Mouse (Mus musculus) heart, postnatal 14 days (tissue): ENCODE measurements at regions not wholly inside any gene's neighbourhood (a gene's known extent, or its start where the extent isn't known, plus 50 kb on each side); places are given as distances from the start of the nearest gene placed in this dataset.

ENCODE experiments used
- DNase-seq, 2 experiments: peaks; one replicate each; pipeline ENCODE4 v3.0.0; 2021 to 2022
- intact Hi-C: fragments of 180-260 bp; cut with DNase I; formaldehyde crosslinking; loops from one replicate; pipeline ENCODE4 v1.15.1; 2025

DNA sequence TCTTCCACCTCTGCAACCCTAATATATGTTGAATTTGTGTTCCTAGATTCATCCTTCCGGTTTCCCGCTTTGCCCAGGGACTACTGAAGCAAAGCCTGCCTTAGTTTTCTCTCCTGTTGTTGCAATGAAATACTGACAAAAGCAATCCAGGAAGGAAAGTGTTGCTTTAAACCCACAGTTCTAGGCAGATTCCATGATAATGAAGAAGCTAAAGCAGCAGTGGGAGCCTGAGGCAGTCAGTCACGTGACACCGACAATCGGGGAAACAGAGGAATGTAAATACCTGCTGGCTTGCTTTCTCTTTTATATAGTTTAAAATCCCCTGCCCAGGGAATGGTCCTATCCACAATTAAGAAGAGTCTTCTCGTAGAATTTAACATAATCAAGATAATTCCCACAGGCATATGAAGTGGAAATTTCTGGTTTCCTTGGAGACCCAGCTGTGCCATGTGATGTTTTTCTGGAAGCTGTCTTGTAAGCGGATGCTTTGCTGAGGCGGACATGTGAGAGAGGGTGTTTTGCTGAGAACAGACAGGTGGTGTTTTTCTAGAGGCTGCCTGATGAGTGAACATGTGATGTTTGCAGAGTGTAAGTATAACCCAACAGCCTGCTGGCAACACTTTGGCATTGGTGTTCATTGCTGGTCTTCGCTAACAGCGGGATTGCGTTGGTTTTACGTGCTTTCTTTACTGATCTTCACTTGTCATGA lies 398.0 kb downstream of the Prim2 start:
- DNase-seq, result peak in 1 of 2 experiments; percentile 6
- intact Hi-C loops, result no loop called here

DNA sequence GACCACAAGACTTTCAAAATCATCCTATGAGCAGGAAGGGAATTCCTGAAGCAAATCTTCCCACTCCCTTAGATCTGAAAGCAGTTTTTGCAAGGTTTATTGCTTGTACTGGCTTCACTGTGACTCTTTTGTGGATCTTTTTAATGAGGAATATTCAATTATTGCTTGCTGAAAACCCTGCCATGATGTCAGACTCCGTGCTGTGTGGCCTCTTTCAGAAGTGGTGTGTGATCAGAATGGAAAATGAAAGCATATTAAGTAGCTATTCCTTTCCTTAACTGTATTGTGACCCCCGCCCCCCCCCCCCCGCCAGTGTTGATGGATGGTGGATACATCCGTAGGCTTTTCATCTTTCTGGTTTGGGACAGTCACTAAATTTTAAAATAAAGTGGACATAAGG lies 400.4 kb downstream of the Prim2 start:
- DNase-seq, result no peak
- intact Hi-C loops, result no loop called here

DNA sequence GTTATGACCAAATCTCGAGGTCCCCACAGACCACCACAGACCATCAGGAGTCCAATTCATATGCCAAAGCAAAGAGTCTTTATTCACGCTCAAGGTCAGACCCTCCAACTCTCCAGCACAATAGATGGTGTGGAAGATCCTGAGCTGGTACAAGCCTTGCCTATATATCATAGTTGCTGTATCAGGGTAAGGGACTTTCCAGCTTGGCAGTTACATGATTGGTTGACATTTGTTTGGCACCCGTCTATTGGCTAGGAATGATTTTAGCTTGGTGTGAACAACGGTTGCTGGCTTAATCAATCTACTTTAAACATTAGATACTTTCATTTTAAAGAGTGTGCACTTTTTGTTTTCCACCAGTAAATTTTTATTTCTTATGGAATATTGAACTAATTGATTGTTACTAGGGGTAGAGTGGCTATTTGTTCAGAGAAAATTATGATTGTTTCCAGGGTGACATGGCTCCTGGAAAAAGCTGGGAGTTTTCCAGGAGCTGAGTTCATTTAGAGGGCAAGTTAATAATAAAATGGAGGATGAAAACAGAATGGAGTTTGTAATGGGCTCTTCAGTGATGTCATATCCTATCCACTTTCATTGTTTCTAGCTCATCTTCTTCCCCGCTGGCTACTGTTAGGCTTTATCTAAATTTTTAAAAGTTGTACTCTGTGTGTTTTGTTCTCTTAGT lies 403.7 kb downstream of the Prim2 start:
- intact Hi-C loops, result no loop called here
- peak in 1 of 2 experiments; percentile 22 for DNase-seq

DNA sequence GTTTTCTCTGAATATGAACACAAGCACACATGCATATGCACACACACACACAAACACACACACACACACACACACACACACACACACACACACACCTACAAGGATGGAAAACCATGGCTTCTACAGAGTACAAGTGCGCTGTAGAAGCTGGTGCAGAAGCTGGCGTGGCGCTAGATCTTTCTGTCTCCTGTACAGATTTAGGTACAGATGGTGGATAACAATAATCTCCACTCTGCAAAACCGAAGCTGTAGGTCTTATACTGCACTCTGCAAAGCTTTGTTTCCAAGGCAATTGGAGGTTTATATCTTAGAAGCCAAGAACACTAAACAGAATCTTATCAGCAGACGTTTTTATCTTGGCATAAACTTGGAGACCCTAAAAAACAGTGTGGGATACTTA lies 420.1 kb downstream of the Prim2 start:
- DNase-seq, result no peak
- intact Hi-C loops, result no loop called here

DNA sequence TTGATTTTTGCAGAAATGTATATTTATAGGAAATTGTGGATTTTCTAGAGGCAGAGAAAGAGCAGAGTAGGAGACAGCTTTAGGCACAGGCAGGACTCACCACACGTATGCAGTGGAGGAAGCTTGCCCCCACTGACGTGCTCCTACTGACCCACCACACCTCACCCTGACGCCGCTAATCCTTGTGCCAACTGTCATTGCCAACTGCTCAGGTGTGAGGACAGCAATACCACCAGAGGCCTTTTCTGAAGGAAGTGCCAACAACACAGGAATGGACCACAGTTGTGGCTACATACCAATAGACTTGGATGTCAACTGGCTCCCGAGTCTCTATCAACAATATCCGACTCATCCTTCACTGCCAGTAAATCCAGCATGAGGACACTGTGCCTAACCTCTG lies 422.5 kb downstream of the Prim2 start:
- no peak for DNase-seq
- intact Hi-C loops, result no loop called here

DNA sequence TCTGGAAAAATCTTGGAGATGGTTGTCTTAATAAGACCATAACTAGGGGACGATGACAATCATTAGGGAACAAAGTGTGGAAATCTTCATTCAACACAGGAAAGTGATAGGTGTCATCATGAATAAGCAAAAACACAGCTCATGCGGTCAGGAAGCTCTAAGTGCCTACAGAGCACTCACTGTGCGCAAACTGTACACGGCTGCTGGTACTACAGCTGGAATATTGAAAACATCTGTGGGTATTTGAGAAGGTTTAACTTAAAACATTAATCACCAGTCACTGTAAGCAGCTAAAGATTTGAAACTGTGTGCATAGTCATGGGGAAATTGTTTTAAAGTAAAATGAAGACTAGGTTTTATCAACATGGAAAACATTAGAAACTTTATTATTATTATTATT lies 424.4 kb downstream of the Prim2 start:
- no peak for DNase-seq
- intact Hi-C loops, result no loop called here

DNA sequence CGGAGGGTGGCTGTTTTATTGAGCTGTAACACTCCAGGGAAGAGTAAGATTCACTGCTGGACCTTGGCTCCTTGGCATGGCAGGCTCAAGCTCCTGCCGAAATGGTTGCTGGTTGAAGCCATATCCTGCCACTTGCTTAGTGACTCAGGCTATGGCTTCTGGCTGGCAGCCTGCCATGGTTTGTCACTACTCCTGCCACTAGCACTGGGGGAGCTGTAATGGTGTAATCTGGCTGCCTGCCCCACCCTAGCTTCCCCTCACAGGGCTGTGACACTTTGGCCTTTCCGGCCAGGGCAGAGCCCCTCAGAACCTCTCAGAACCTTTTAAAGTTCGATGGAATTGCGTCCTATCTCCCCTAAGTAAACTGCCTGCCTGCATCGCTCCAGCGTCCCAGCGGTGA lies 424.9 kb downstream of the Prim2 start:
- intact Hi-C loops, result no loop called here
- no peak for DNase-seq

DNA sequence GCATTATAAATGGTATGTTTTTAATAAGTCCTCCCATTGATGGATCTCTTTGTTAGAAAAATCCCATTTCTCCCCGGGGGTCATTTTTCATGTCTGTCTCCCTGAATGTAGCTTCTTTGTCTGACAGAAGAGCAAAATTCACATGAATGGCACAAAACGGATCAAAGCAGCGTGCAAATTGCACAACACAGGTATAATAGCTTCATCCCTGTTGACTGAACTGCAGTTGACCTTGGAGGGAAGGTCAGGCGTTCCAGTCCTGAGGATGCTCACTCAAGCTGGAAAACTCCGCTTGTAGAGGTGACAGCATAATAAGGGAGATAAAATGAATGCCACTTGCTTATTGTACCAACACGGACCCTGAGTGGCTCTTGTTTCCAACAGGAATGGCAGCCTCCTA lies 446.6 kb downstream of the Prim2 start:
- intact Hi-C loops, result no loop called here
- no peak for DNase-seq

DNA sequence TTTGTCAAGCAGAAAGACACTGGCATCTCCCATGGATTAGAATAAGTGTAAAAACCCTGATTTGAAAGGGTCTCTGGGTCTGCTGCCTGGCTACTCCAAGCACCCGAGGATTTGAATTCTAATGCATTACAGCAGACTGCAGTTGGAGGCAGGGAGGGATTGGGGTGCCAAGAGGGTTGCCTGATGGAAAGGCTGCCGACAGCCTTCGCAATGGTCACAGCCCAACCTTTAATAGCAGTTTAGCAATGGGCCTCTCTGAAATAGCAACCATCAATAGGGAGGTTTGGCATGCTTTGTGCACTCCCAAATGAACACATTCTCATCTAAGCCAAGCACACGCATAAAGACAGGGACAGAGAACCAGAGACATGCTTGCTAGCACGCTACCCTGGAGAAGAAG lies 454.8 kb downstream of the Prim2 start:
- intact Hi-C loops, result no loop called here

DNA sequence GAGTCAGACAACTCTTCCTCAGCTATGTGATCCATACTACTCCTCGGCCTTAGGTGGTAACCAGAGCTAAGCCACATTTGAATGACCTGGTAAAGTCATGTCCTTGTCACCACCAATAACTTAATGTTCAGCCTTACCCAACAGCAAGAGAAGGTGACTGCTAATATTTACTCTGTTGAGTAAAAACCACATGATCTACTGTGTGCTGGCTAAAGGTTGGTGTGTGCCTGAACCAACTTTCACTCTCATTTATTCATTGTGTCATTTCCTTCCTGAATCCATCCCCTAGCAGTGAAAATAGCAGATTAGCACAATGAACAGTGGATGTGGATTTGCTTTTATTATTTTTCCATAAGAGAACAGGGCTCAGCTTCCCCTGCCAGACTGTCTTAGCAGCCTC lies 455.2 kb downstream of the Prim2 start:
- no peak for DNase-seq
- intact Hi-C loops, result no loop called here

More for the DNA sequence above, 454.8 kb downstream of the Prim2 start:
- peak in 1 of 2 experiments; percentile 5 for DNase-seq

DNA sequence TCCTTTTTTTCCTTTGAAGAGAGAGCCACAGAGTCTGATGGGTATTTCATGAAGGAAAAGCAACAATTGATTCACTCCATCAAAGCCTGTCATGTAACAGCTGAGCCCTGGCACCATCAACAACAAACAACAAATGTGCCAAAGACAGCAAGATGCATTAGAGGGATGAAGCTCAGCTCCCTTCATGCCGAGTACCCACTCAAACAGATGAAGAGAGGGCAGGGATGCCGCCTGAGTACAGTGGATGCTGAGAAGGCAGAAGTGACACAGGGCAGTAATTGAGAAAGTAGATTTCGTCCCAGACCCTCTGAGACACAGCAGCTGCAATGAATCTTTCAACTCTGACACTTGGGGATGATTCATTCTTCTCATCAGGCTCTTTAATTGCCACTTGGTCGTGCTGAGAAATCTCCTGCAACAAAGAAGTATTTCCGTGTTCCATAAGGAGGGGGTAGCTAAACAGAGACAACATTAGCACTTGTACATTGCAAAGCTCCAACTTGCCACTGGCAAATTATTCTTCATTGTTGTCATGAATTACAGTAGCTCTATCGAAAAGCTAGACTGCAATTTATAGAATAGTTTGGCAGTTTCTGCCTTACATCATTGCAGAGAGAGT lies 467.9 kb downstream of the Prim2 start:
- intact Hi-C loops, result no loop called here
- DNase-seq, result no peak

DNA sequence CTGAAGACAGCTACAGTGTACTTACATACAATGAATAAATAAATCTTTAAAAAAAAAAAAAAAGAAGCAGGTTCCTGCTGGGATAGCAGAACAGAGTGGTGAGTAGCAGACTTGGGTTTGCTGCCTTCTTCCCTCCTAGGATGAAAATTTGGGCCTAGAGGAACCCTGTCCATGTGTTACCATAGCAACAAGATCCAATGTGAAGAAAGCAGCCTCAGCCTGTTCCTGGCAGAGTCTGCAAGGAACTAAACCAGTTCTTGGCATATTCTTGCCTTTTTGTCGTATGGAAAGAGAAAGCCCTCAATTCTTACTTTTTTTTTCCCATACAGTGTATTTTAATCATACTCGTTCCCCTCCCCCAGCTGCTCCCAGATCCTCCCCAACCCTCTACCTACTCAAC lies 474.5 kb downstream of the Prim2 start:
- DNase-seq, result no peak
- intact Hi-C loops, result no loop called here

DNA sequence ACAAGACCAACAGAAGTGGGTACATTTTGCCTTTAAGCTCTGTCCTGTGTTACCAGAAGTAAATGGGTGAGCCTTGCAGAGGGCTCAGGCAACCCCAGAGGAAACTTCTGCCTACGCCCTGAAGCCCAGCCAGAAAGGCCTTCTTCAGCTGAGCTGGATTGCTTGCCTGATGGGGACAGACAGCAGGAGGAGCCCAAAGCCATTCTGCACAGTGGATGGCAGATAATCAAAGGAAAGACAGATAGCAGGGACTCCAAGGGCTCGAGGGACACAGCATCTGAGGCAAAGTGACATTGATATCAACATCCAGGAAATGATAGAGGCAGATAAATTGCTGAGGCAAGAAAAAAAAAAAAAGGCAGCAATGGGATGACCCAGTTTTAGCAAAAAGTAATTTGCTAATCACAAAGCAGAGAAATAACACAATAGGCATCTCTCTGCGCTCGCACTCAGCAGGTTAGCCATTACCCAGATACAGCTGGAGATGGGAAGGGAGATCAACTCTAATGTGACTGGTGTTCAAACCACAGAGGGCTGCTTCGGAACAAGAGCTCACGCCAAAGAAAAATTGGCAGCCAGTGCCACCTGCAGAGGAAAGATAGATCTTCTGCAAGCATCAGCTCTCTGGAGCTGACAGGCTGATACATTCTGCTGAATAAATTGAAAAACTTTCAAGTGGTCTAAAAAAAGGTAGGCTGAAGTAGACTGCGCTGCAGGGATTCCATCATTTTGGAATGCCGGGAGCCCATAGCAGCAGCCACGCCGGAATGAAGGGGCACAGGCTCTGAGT lies 494.8 kb downstream of the Prim2 start:
- intact Hi-C loops, result loop anchor here (10.0 kb wide), 1 partner anchor 1000 kb away; the partner anchor contains the start of gene Khdrbs2
- no peak for DNase-seq

DNA sequence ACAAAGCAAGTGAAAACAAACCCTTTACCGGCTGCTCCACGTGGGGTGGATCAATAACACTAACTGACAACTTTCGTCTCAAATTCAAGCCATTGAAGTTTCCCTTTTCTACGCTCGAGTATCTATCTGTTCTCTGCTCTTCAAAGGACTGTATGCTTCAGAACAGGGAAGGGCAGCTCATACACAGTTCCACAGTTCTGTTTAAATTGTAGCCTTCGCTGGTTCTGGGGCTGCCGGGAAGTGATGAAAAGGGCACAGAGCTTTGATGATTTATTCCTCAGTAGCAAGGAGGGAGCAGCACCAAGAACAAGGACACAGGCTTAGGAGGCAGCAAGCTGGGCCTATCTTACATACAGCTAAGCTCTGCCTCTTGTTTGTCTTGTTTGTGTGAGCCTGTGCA lies 532.6 kb downstream of the Prim2 start:
- no peak for DNase-seq
- intact Hi-C loops, result no loop called here

DNA sequence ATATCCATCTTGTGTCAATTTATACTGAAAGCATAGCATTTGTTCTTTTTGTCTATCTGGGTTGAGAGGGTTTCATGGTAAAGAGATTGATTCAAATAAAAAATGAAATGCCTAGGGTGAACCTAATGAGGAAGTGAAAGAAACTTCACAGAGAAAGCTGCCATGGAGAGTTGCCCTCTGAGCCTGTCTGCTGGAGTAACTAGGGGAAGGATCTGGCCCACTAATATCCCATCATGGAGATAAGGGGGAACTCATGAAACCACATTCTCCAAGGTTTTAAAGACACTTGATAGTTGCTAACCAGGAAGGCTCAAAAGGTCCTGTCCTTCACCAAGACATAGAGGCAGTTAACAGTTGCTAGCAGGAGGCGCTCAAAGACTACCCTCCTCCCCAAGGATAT lies 539.2 kb downstream of the Prim2 start:
- no peak for DNase-seq
- intact Hi-C loops, result no loop called here

DNA sequence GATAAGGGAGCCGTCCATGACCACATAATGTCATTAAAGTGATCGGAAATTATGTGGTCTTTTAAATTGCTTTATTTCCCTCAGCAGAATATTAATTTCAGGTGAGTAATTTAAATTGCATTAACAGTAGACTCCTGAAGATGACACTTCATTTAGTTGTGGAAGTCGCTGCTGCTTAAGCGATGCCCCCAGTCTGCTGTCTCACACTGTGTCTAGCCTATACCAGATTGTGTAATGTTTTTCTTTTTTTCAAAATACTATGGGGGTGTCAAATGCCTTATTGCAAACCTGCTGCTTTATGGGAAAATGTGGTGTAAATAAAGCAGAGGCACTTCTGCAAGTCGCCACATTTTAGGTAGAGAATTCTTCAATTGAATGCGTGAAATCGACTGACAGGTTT lies 544.5 kb downstream of the Prim2 start:
- no peak for DNase-seq
- intact Hi-C loops, result no loop called here

DNA sequence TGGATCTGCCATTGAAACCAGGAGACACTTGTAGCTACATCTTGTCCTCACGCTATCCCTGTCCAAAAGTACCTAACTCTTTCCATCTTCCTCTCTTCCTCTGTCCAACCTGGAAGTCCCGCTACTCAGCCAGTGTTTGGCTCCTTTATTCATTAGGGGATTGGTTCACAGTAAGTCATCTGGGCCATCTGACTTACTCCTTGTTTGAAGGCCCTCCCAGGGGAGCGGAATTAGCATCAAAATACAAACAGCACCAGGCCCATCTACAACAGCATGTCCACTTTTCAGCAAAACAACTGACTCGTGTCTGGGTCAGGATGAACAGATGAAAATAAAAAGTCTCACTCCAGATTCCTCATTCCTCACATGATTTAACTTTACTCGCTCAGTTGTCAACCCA lies 559.2 kb upstream of the Gm5415 start:
- intact Hi-C loops, result no loop called here
- DNase-seq, result no peak

DNA sequence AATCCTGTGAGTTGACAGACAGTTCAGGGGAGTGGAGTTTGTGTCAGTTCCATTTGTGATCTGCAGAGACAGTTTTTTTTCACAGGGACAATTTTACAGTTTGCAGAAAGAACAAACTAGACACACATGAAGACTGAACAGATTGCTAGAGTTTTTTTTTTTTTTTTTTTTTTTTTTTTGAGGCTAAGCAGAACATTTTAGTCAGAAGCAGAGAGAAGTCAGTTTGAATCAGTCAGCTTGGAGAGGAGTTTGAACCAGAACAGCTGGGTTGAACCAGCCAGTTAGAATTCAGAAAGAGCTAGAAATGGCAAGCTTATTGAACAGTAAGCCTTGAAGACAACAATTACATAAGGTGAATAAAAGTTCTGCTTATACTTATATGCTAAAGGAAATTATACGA lies 557.2 kb upstream of the Gm5415 start:
- no peak for DNase-seq
- intact Hi-C loops, result no loop called here

DNA sequence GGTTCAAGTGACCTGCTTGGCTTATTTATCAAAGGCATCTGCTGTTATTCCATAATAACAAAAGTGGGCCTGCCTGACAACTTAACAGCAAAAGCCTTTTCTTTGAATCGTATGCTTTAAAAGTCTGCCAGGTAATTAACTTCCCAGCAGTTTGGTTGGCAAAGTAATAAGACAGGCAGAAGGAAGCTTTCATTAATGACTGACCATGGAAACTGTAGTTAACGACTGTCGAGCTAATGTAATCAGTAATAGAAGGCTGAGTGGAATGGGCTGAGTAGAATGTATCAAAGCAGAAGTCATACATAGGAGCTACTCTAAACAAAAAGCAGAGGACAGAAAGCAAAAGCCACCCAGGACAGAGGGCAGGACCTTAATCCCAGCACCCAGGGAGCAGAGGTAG lies 551.0 kb upstream of the Gm5415 start:
- intact Hi-C loops, result no loop called here

DNA sequence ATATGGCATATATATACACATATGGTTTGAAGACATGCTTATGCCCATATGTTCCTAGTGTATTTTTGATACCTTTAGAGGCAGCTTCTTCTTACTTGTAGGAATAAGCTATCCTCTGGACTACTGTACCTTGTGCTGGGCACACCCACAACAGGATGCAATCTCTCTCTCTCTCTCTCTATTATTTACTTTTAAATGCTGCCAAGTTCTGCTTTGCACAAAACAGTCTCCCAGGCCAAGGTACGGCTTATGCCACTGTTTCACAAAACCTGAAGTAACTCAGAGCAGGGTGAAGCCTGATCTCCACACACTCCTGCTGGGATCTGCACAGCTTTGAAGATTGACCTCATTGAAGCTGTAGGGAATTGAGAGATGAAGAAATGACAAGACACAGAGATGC lies 549.8 kb upstream of the Gm5415 start:
- intact Hi-C loops, result no loop called here
- DNase-seq, result no peak

More for the DNA sequence above, 551.0 kb upstream of the Gm5415 start:
- no peak for DNase-seq

DNA sequence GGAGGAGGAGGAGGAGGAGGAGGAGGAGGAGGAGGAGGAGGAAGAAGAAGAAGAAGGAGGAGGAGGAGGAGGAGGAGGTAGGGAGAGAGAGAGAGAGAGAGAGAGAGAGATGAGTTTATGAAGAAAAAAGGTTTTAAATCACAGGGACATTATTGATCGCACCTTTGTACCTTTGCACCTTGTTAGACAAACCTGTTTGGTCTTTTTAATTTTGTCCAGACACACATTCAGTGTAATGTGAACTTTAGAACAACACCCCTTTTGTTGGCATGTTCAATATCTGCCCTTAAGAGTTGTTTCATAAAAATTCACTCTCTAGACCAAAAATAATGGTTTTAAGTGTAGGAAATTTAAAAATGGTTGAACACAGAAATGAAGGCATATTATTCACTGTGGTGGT lies 527.5 kb upstream of the Gm5415 start:
- intact Hi-C loops, result no loop called here
- DNase-seq, result no peak
